Mouse (Mus musculus) frontal cortex, adult 2 months (tissue): ENCODE data around the gene Phf6. TPM values are rescaled to one million over a fixed set of nuclear protein-coding genes. Genes with fewer than 3 reads are reported as not detected.
"Not testable (repeated sequence)": the region's sequence is repeated elsewhere in the genome, so short reads cannot be mapped to it uniquely, and the experiment has no call there.

ENCODE experiments used
- DNase-seq, 2 experiments: peaks; one replicate each; pipeline ENCODE4 v3.0.0; 2022; ENCODE audit warnings: low spot score in 1 of 2; ENCODE audit errors: extremely low spot score in 1 of 2
- polyA plus RNA-seq: library from polyadenylated mRNA; depleted of rRNA; stranded (reverse); fragments of >200 nt; gene quantifications from 2 replicates; pipeline ENCODE4 v1.2.3, GENCODE M21; 2012; rRNA removed

Phf6 gene
- polyA plus RNA-seq, 1 experiment, result 18.5 TPM

GRCm38 (mm10) chrX:52972680-52973079 is 60.6 kb downstream of the Phf6 start:
- DNase-seq, result no peak

DNA sequence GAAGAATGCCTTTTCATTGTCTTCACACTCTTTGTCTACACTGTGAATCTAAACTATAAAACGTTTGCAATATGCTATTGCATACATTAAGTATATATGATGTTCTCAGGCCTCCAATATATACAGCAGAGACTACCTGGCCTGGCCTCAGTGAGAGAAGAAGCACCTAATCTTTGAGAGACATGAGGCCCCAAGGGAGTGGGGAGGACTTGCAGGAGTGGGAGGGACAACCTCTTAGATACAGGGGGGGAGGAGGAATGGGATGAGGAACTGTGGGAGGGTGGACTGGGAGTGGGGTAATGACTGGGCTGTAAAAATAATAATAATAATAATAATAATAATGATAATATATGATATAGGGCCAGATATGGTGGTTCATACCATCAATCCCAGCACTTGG is 66.5 kb downstream of the Phf6 start:
- DNase-seq, result no peak

- DNase-seq, result no peak
Observed at GRCm38 (mm10) chrX:52981378-52981777, 69.3 kb downstream of the Phf6 start.

DNA sequence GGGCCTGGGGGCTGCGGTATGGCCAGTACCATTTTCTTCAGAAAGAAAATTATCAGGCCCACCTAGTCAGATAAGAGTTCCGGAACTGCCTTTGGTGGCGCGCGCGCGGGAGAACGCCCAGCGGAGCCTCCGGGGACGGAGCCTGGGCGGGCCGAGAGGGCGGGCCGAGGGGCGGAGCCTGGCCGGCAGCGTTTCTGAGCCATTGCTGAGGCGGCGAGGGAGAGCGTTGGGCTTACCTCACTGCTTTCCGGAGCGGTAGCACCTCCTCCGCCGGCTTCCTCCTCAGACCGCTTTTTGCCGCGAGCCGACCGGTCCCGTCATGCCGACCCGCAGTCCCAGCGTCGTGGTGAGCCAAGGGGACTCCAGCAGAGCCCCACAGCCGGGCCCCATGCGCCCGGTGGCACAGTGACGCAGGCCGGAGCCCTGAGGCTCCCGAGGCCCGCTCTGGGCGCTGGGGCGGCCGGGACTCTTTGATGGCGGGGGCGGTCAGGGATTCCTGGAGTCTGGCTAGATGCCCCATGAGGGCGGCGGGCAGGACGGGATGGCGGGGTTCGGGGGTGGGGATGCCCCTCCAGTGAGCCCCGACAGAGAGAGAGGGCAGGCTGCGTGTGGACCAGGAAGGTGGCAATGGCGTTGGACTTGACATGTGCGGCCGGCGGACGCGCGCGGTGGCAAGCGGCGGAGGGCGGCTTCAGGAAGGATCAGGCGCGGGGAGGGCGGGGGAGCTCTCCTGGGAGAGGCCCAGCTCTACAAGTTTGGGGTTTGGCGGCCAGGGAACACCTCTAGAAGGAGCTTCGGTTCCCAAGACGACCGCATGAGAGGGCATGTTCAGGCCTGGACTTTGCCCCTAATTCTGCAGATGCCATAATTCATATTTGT is 76.1 kb downstream of the Phf6 start, which contains the start of gene Hprt:
Gene Hprt, plus strand, starts transcription at position 233 of the 879 bp plus-strand sequence.
- DNase-seq, result peak; percentile 53 to 83

GRCm38 (mm10) chrX:52994726-52995125 is 82.7 kb downstream of the Phf6 start:
- DNase-seq, result not testable (repeated sequence)

DNA sequence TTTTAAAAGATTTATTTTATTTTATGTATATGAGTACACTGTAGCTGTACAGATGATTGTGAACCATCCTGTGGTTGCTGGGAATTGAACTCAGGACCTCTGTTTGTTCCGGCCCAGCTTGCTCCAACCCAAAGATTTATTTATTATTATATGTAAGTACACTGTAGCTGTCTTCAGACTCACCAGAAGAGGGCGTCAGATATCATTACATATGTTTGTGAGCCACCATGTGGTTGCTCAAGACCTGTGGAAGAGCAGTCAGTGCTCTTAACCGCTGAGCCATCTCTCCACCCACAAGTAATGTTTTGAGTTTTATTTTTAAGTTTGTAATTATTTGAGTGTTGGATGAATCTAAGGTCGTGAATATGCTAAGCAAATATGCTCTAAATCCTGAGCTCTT is 92.8 kb downstream of the Phf6 start:
- not testable (repeated sequence) for DNase-seq

DNA sequence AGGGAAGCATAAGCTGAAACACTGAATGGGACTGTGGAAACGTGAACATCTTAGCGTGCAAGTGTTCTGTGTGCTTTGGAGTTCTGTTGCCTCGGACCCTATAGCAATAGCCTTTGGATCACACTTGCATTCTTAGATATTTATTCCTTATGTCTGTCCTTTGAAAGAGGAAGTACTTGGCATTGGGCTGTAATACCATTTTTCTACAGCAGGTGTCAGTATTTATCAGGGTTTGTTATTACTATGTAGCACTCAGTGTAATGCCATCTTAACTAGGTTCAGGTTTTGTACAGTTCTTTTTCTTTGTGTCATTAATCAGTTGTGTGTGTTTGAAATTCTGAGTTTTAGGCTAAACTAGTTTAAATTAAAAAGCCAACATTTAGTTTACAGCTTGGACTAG is 94.0 kb downstream of the Phf6 start:
- DNase-seq, result peak in 1 of 2 experiments; percentile 75

Other genes with a start within 250 kb of the Phf6 start
- gene Ccdc160, start 121.1 kb upstream of the Phf6 start, polyA plus RNA-seq, result 2.7 and 2.9 TPM in 2 replicates
- 167 TPM in 2 replicates for gene Hprt, start 75.9 kb downstream of the Phf6 start, polyA plus RNA-seq